Mouse (Mus musculus): ENCODE data around the gene Bend6.

Bend6 gene

DNA sequence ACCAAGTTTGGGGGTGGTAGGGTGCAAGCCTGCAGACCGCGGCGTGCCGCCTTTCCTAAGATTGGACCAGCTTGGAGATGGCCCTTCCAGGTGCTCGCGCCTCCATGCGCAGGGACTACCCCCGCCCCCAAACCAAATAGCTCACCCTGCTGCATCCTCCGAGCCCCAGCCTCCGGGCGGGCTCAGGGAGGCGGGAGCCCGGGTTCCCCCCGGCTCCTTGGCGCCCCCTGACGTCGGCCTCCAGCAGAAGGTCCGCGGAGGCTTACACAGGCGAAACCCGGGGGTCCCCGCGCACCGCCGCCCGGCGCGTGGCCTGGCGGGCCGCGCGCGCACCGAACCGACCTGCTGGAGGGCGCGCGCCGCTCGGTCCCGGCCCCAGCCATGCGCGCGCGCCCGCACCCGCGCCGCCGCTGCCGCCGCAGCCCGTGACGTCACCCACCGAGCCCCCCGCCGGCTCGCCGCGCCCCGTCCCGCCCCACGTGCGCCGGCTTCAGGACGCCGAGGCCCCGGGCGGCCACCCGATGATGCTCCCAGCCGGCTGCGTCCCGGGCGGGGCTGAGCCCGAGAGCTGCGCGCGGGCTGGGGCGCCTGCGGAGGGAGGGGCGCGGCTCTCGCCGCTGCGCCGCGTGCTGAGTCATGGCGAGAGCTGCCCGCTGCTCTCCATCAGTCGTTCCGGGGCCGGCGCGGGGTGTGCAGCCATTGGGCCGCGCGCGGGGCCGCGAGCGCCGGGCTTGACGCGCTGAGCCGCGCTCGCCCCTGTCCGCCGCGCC lies at the start of gene Bend6:
TSS of gene Bend6 (minus strand) at position 396 of the 770 bp plus-strand sequence.
- no peak for DNase-seq (ENCODE audit: low spot score)

DNA sequence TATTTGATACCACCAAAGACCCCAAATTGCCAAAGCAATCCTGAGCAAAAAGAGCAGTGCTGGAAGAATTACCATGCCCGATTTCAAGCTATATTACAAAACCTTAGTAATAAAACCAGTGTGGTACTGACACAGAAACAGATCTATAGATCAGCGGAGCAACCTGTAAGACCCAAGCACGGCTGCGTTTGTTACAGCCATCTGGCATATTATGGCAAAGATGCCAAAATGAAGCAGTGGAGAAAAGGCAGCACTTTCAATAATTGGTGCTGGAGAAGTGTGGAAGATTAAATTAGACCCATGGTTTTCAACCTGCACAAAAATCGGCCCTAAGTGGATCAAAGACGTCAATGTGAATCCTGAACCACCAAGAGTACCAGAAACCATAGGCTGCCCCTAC lies 48.0 kb upstream of the Bend6 start:
- DNase-seq (ENCODE audit: low spot score): no peak

DNA sequence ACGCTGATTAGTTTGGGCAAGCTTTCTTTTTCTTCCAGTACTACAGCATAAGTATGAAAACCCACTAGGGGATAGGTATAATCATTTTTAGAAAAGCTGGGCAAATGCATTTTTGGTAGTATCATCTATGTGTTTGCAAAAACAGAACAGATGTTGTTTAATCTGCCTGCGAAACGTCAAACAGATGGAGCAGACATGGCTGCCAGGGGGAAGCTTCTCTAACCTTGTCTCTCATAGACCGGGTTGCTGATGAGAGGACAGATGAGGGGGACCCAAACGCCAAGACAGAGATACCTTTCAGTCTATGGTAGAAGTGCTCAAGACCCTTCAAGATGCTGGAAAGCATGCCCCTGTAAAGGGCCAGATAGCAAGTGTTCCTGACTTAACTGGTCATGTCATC lies 40.9 kb upstream of the Bend6 start:
- DNase-seq (ENCODE audit: low spot score): no peak

DNA sequence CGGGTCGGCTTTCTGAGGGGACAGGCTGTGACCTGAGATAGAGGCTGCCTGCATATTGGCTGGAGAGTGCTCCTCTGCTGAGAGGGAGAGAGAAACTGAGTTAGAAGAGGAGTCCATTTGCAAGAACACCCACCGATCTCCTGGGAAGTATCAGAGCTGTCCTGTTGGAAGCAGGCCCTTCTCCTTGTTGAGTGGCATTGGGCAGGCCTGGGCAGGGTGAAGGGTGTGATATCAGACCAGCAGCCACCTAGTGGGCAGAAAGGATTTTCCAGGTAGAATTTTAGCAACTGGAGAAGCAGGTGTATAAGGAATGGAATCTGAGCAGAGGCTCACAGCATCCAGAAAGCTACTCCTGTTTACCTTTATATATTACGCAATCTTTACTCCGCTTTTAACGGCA lies 40.2 kb upstream of the Bend6 start:
- DNase-seq (ENCODE audit: low spot score): no peak

DNA sequence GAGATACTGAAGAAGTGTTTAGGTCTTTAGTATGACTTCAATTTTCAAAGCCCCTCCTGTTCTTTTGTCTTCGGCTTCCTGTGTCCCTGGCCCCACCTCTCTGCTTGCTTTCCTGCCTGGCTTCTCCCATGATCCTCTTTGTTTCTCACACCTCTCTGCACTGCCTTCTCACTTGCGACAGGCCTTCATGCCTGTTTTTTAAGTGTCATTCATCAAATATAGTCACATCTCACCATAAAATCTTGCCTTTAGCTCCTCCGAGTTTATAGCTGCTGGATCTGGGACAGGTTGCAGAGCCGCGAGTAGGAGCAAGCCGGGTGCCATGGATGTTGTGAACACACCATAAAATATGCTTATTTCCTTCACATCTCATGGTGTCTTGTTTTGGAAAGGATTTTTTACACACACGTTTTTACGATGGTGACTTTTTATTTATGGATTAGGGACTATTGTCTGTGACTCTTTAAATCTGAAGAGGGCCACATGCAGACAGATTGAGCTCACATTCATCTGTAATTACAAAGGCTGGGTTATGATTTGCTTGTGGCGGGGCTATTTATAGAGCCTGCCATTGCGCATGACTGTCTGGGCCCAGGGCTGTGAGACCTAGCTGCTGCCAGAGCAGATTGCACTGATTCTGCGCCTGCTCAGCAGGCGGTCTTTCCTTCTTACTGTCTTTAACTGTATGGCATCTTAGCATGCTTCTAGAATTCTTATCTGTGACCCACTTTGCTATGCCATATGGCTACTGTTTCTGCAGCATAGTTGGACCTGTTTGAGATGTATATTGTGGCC lies 39.2 kb upstream of the Bend6 start:
- DNase-seq (ENCODE audit: low spot score): peak; percentile 57

DNA sequence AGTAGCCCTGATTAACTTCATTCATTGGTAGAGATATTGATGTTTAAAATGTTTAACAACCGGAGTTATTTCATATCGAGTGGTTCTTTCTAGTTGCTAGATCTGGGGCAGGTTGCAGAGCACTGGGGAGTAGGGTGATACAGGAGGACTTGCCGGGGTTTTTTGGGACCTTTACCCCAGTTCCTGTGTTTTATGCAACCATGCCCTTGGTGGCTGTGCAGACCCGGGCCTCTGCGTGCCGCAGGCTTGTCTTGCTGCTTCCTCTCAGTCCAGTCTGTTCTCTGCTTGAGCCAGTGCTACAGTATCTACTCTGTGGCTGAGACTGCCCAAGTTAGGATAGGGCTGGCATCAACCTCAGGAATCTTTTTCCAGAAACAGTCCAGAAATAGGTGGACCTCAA lies 38.1 kb upstream of the Bend6 start:
- no peak for DNase-seq (ENCODE audit: low spot score)

DNA sequence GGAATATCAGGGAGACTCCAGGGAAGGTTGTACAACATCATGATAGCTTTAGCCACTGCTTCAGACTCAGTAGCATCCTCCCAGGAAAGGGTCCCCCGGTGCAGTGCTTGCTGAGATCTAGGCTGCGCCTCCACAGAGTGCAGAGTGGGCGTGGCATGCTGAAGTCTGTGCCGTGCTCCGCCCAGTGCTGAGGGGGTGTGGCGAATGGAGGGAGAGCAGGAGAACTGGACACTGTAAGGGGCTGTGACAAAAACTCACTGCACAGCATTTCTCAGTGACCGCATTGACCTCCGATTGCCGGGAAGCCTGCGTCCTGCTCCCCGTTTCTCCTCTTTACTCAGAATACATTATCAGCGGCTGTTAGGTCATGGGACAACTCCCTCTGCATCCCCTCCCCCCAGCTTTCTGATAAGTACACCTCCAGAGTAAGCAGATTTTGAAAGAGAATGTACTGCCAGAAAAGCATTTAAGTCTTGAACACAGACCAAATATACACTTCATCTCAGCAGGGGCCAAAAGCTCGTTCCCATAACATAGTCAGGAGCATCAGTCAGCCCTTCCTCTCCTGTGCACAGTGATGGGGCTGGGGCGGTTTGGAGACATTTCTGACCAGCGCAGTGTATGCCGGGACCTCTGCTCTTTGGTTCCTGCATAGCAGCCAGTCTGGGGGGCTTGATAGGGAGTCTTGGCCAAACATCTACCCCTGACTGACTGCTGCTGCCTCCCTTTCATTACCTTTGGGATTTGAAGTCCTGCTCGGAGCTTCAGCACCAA lies 37.5 kb upstream of the Bend6 start:
- DNase-seq (ENCODE audit: low spot score): no peak

DNA sequence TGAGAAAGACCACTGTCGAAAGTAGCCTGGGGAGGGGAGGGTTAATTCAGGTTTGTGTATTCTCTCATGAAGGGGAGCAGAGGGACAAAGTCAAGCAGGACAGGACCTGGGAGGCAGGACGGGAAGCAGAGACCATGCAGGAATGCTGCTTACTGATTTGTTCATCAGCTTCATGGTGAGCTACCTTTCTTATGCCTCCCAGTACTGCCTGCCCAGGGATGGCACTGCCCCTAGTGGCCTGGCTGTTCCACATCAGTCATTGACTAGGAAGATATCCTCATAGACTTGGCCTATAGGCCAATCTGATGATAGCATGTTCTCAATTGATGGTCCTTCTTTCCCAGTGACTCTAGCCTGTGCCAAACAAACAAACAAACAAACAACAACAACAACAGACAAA lies 36.3 kb upstream of the Bend6 start:
- no peak for DNase-seq (ENCODE audit: low spot score)

DNA sequence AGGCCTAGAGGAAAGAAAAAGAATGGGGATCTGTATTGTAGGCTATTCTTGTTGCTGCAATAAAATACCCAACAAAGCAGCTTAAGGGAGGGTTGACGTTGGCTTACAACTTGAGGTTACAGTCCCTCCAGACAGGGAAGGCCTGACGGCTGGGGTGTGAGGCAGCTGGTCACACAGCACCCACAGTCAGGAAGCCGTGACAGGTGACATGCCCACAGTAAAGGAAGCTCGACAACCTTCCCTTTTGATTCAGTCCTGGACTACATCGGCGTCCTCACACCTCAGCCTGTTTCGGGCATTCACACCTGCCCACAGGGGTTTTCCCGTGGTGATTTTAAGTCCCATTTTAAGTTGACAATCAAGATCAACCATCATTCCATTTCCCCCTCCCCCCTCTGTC lies 35.0 kb upstream of the Bend6 start:
- DNase-seq (ENCODE audit: low spot score): no peak

DNA sequence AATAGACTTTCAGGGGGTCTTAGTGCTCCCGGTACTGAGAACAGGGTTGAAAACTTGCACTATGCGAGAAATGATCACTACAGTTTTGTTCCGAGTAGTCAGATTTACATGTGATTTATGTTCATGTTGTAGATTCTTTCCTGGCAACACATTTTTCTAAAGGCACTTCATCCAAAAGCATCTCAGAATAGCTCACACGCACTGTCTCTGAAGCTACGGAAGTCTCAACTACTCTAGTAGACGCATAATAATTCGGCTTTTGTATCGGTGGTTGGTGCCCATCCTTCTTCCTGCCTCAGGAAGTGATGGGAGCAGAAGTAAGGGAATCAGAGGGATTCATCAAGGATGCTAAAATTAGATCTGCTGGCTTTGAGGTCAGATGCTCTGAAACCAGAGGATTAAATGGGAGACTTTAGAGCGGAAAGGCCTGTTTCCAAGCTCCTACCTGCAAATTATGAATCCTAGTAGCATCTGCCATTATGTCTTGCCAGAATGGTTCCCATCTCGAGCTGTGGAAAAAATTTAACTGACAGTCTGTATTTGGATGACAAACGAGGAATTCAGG lies 32.8 kb upstream of the Bend6 start:
- no peak for DNase-seq (ENCODE audit: low spot score)

DNA sequence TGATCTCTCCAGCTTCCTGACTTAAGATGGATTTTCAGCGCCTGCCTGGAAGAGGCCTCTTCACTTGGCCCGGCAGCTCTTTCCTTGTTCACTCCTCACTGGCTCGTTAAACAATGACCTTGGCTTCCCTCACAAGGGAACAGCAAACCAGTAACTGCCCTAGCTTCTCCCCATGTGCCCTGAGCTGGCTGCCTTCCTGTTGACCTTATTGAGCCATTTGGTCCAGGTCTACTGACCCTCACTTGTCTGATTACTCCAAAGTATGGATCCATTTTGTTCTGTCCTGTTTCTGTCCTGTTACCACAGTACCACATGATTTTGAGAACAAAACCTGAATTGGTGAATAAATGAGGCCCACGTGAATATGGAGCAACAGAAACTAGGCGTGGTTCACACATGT lies 32.2 kb upstream of the Bend6 start:
- DNase-seq (ENCODE audit: low spot score): no peak

DNA sequence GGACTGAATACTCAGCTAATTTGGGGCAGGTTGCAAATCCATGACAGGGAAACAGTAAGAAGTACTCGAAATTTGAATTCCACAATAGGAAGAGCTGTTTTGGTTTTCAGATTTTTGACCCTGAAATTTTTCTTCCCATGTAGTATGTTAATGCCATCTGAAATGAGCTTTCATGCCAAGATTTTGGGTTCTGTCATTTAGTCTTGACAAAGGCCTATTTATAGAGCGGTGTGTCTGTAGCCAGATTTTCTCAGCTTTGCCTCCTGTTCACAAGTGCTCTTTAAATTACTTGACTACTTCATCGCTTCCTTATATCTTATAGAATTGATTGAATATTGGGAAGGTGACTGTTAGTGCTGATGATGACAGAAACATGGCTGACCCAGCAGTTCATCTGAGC lies 28.3 kb upstream of the Bend6 start:
- DNase-seq (ENCODE audit: low spot score): no peak

DNA sequence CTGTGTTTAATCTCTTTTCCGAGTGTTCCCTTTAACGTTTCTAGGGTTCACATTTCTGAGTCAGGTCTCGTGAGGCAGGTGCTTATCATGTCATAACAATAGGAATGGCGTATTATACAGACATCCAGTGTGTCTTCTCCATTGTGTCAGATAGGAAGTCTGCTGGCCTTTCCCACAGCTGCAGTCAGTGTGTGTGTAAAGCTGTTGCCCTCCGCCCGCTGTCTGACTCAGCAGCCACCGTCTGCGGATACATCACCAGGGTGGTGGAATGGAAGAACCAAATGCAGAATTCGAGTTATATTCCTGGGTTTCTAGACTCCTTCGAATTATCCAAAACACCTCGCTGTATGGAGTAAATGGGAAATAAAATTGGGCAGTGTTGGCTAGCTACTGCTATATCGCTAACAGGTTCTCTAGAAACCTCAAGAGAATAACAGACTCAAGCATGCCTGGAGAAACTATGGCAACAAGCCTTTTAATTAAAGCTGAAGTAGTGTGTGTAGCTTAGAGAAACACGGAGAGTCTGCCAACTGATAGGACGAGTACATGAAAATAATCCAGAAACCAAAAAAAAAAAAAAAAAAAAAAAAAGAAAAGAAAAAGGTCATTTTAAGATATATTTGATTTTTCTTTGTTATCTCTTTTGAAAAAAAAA lies 25.4 kb upstream of the Bend6 start:
- DNase-seq (ENCODE audit: low spot score): no peak

DNA sequence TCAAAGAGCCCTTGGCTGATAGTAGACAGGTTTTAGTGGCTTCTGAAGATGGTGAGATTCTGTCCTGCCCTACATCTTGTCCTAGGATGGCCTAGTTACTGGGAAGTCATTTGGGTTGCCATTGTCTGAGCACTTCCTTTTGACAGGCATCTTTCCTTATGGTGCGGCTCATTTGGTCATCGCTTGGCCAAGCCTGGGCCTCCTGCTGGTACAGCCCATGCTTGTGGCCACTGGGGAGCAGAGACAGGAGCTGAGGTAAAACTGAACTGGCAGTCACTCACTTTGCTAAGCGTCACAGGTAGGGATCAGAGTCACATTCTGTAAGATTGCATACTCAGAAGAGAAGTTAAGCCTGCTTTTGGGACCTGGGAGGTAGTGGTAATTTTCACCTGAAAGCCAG lies 24.6 kb upstream of the Bend6 start:
- DNase-seq (ENCODE audit: low spot score): no peak

DNA sequence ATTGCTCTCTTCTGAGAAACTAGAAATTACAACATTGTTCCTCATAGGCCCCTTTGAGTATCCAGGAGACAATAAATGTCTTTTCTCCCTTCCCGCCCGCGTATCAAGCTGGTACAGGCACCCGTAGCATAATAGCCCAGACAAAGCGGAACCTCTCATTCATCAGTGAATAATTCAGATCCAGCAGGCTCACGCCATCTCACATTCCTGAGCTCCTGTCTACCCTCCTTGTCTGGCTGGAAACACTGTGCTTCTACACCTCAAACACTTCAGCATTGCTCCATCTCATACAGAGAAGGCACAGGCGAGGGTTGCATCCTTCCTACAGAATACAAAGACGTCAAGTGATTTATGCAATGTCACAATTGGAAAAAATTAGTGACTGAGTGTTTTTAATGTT lies 24.2 kb upstream of the Bend6 start:
- DNase-seq (ENCODE audit: low spot score): no peak

DNA sequence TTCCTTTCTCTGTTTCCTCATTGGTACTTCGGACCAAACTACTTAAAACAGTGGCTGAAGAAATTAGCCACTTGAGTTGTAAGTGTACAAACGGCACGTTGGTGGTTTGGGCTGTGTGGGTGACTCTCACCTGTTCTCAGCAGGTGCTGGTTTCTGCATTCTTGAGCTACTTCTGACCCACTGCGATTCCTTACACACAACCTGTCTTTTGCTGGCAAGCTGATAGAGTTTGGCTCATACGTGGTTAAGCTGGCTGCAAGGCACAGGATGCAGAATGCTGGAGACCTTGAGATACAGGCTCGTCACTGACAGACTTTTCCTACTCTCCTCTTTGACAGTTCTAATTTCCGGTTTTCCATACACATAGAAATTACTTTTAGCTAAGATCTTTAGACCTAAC lies 19.9 kb upstream of the Bend6 start:
- no peak for DNase-seq (ENCODE audit: low spot score)

DNA sequence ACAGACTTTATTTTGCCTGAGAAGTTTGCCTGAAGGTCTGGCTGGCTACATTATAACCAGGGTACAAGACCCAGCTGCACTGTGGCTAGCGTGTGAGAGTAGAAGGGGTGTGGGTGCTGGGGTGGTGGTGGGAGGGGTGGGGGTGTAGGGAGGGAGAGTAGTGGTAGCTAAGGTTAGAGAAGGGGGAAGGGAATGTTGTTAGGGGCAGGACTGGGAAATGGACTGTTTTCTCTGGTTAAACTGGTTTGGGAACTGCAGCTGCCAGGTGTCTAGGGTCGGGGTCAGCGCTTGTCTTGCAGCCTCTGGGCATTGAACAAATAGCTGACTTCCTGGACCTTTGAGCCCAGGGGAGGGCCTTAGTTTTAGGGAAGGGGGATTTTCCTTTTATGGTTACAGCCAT lies 17.7 kb upstream of the Bend6 start:
- no peak for DNase-seq (ENCODE audit: low spot score)

DNA sequence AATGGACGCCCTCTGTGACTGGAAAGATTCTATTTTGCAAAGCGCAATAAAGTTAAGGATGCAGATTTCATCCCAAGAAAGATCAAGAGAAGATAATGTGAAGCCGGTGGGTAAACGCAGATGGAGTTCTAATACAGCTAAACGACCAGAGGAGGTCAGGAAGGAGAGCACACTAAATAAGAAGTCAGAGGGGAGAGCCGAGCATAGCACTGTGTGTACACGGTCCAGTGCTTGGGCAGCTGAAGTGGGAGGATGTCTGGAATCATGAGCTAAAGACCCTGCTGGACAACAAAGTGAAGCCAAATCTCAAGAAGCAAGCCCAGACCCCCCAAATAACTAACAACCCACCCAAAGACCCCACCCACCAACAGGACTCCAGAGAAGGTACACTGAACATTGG lies 15.4 kb upstream of the Bend6 start:
- no peak for DNase-seq (ENCODE audit: low spot score)

DNA sequence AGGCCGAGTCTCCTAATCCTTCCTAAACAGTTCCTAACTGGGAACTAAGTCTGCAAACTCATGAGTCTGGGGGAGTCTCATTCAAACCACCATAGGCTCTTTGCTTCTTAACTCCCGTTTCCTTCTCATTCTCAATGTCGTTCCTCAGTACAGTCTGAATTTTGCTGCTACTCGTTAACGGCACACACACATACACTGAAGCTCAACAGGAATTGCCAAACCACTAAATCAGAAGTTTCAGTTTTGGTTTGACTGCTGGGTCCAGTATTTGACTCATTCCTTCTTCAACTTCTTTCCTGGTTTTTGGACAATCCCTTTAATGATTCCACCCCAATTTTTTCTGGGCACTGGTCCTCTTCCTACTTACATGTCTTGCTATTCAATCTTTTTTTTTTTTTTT lies 8.9 kb upstream of the Bend6 start:
- no peak for DNase-seq (ENCODE audit: low spot score)

DNA sequence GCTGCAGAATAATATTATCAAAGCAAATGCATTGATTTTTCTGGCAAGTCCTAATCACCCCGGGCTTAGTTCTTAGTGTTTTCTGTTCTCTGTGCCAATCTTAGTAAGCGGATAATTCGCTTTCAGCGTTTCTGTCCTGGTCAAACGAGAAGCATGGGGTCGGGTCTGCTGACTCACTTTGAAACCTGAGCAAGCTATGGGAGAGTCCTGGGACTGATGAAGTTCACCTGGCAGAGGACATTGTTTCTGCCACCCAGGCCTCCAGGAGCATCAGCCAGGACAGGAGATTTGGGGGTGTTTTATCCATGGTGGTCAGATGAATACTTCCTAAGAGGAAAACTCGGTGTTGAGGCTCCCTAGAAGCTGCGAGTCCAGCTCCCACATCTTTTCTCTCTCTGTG lies 4.0 kb upstream of the Bend6 start:
- DNase-seq (ENCODE audit: low spot score): no peak

DNA sequence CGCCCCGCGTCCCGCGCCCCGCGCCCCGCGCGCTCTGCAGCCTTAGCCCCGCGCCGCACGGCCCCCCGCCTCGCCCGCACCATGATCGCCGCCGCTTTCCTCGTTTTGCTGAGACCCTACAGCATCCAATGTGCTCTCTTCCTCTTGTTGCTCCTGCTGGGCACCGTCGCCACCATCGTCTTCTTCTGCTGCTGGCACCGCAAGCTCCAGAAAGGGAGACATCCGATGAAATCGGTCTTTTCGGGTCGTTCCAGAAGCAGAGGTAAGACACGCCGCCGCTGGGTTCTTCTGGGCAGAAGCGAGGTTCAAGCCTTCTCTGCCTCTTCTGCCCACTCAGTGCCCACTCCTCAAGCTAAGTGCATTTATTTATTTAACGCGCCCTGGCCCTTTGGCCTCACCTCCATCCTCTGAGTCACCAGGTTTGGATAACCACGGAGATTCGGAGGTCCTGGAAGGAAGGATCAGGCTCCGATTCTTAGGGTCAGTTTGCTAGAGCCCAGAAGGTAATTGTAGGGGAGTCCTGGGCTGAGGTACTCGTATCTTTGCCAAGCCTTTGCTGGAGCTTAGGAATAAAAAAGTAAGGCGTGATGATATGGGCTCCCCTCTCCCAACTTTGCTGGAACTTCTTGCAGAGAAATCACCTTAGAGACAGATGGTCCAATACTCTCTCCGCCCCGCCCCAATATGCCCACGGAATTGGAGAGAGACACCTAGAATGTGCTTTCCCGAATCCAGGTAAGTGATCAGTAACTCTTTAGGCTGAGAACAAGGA lies 761 bp upstream of the Bend6 start, which contains the start of gene Dst:
TSS of gene Dst (plus strand) at position 35 of the 772 bp plus-strand sequence.
- DNase-seq (ENCODE audit: low spot score): no peak
